Mouse (Mus musculus) heart, postnatal 36 days (tissue): Measurements from ENCODE around the gene Abca3. TPM values are rescaled to one million over a fixed set of nuclear protein-coding genes. Genes with fewer than 3 reads are reported as not detected.
"Not testable (repeated sequence)": the region's sequence is repeated elsewhere in the genome, so short reads cannot be mapped to it uniquely, and the experiment has no call there.

Source experiments
- DNase-seq, 2 experiments: peaks; one replicate each; pipeline ENCODE4 v3.0.0; 2021 to 2022
- intact Hi-C: fragments of 180-260 bp; cut with DNase I; formaldehyde crosslinking; loops from one replicate; pipeline ENCODE4 v1.15.1; 2025
- microRNA-seq, 2 experiments: library from miRNA; unstranded; fragments of <30 nt; microRNA quantifications; one replicate each; pipeline ENCODE4 v1.2.0; 2021; ENCODE audit warnings: borderline number of aligned reads in 2 of 2
- total RNA-seq, 2 experiments: library from RNA; stranded (reverse); gene quantifications; 2 replicates each; pipeline ENCODE4 v1.2.3; 2021

The Abca3 gene
- total RNA-seq, 2 experiments from 2014 or later: 13.5 to 15.5 TPM

DNA sequence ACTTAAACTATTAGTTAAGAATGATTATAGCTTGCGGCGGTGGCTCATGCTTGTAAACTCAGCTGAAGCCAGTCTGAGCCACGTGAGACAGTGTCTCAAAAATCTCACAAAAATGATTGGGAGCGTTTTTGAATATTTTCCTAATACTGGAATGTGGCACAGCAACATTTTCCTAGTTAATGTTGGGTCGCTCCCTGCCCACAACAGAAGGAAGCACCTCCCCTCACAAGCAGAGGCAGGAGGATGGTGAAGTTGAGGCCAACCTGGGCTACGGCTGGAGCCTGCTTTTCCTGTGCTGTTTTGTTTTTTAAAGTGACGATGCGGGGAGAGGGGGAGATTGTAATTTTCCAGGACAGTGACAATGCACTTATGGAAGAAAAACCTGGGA, 75.4 kb downstream of the Abca3 start:
- intact Hi-C loops: no loop called here
- no peak for DNase-seq

DNA sequence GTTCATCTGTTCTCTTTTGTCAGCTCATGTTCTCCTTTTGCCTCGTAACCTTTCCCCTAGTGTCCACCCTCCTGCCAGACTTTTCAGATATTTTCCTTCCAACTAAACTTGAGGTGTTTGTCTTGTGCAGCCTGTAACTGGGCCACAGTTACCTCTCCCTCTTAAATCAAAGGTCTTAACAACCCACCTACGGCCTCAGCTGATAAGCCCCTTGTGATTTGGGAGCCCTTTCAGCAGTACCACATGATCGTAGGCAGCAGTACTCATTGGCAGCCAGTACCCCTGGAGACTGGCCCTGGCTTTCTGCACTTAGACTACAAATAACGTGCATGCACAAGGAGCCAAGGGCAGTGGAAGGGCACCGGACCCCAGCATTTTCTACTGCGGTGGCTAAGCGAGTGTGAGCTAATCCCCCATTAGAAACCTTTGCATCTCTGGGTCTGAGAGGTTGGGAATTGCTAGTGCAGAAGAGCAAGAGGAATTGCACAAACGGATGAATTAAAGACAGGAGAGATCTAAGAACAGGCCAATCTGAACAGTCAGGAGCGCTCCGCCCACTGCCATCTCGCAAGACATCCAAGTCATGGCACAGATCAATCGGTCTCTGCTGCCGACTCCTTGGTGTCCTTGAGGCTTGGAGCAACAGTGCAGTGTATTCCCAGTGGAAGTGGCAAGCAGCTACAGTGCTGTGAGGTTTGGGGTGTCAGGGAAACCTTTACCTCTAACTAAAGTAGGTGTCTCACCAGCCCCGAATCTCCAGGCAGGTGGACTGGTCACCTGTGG, 77.6 kb downstream of the Abca3 start:
- DNase-seq: peak; percentile 29 to 61
- intact Hi-C loops: no loop called here

DNA sequence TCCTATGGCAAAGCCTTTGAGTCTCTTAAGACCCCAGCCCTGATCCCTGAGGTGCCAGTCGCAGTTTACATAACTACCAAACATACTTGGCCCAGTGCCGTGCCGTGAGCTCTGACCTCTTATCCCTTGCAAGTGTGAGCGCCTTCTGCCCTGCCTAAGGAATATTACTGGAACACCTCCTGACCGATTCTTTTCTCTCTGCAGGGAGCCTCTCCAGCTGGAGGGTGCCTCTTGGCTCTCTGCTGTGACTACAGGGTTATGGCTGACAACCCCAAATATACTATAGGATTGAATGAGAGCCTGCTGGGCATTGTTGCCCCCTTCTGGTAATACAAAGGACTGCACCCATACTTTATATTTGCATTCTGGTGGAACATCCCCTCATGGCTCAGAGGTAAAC, 85.3 kb downstream of the Abca3 start:
- intact Hi-C loops: loop anchor here (5.0 kb wide), 1 partner anchor 265 kb away; no protein-coding TSS in a partner anchor
- DNase-seq: no peak

DNA sequence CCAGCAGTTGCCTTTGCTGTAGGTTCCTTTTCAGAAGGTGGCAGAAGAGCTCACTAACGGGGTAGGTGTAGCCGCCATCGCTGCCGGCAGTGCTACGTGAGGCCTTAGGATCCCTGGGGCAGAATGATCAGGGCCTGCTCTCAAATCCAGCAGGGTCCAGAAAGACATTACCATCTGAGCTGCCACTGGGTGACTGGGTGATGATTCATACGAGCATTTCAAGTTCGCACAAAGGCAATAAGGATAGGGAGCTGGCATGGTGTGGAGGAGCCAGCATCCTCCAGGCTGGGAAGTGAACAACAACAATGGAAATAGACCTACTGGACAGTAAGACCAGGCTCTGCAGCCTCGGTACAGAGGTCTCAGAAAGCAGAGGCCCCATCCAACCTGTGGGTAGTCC, 88.6 kb downstream of the Abca3 start:
- intact Hi-C loops: no loop called here
- DNase-seq: no peak

DNA sequence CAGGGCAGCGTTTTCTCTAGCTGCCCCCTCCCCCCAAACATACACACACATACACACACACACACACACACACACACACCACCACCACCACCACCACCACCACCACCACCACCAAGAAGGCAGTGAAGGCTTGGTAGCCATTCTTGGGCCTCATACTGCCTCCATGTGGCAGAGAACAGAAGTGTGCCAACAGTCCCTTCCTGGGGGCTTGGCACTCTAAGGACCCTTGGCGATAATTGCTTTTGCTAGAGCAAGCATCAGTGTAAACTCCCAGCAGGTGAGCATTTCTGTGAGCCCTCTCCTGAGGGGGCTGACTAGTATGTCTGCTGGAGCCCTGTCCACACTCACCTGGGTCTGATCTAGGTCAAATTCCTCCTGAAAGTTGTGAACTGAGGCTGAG, 89.4 kb downstream of the Abca3 start:
- DNase-seq: no peak
- intact Hi-C loops: no loop called here

DNA sequence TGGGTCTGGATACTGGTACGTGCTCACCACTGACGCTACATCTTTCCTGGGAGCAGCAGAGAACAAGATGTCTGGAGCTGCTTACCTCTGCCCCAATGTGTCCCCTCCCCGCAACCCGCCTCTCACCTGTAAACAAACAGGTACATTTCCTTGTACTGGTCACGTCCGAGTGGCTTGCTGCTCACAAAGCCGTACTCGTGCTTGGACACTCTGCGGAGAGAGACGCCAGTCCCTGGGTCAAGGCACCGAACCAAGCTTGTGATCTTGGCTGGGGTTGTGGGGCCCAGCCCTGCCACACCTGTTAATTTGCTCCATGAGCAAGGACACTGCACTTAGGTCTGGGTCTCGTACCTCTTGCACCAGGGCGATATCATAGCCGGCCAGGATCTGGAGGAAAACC, 90.4 kb downstream of the Abca3 start:
- DNase-seq: no peak
- intact Hi-C loops: no loop called here

DNA sequence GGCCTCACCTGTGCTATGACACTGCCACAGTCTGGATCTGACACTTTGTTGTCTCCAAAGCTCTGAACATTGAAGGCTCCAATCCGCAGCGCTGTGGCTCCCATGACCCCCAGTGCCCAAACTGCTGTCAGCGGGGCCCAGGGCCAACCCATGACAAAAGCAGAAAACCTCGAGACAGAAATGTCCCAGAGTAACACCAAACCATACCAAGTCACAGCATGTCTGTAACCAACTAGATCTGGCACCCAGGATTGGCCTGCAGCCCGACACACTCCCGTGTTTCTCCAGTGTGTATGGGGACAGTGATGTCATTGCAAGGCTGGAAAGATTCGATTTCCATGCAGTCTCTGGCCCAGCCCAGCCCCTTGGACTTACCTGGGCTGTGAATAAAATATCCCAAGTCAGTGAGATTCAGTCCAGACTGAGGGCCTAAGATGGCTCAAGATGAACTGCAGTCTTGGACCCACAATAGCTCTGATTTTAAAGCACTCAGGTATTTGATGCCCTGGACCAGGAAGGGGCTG, 90.9 kb downstream of the Abca3 start, which contains the start of gene Dnase1l2:
Gene Dnase1l2 (minus strand): TSS at position 474 of the 524 bp plus-strand sequence.
- intact Hi-C loops: no loop called here
- no peak for DNase-seq

DNA sequence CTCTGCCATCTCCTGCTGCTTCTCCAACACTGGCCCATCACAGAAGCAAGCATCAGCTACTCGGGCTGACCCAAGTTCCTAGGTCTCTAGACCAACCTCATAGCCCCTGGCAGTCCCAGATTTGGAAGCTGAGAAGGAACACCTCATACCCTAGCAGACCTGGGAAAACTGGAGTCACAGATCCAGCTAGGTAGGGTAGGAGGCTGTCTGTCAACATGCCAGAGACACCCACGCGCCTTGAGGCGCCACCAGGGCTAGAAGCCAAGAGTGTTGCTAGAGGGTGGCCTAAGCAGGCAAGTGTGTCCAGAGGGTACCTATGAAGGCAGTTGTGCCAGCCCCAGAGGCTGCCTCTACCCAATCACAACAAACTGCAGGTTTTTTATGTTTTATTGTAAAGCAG, 91.7 kb downstream of the Abca3 start:
- intact Hi-C loops: no loop called here
- no peak for DNase-seq

DNA sequence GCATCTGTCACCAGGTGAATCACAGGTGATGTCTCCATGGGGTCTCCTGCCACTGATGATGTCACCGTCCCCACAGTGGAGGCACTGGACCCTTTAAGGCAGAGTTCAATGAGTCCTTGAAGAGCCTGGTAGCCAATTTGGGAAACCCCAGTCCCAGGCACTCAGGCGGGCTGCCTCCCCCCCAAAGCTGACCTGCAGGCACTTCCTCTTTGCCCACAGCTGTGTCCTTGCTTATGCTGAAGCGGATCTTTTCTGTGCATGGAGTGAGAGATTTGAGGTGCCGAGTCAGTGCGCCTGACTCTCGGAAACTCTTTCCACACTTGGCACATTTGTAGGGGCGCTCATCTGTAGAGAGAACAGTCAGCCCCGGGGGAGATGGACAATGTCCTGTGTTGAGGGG, 94.8 kb downstream of the Abca3 start:
- no peak for DNase-seq
- intact Hi-C loops: no loop called here

DNA sequence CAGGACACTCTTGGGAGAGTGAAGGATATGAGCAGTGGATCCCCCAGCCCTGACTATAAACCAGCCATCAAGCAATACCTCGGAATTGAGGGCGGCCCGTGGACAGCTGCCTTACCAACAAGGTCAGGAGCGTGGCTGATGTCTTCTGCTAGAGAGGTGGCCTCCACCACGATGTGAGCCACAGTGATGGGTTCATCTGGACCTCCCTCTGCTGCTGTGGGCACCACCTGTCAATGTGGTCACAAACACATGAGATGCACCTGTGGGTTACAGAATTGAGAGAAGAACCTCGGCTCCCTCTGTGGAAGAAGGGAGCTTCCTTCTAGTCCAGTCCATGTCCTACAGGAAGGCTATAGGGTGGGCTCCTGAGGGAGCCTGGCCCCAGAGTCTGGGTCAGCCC, 97.8 kb downstream of the Abca3 start:
- intact Hi-C loops: no loop called here
- DNase-seq: no peak

DNA sequence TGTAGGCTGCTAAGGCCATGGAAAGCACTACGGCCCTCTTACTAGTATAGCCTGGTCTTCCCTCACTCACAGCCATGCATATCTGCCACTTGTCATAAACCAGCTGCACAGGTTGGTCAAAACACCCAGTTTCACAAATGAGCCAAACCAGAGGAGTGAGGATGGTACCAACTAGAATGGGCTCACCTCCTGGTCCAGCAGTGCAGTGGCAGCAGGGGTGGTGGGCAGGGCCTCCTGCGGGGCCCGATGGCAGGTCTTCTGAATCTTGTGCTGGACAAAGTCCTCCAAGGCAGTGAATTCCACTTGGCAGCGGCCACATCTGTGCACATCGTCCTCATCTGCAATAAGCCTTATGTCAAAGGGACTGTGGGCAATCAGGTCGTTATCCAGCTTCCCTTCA, 99.5 kb downstream of the Abca3 start:
- intact Hi-C loops: no loop called here

DNA sequence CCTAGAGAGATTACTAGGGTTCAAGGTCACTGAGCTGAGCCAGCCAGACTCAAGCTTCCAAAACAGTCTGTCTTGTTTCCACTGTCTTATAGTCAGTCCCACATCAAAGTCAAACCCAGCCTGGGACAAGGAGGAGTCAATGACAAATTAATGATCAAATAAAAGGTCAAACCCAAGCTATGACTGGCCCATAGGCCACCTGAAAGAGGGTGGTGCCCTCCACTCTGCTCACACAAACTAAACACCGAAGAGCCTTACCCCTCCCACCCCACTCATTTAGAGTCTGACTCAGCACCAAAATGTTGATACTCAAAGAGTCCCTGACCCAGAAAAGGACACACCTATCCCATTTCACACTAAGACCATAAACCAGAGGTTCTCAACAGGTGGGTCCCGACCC, 101.6 kb downstream of the Abca3 start:
- intact Hi-C loops: no loop called here
- DNase-seq: no peak

More for the DNA sequence above, 99.5 kb downstream of the Abca3 start:
- no peak for DNase-seq

DNA sequence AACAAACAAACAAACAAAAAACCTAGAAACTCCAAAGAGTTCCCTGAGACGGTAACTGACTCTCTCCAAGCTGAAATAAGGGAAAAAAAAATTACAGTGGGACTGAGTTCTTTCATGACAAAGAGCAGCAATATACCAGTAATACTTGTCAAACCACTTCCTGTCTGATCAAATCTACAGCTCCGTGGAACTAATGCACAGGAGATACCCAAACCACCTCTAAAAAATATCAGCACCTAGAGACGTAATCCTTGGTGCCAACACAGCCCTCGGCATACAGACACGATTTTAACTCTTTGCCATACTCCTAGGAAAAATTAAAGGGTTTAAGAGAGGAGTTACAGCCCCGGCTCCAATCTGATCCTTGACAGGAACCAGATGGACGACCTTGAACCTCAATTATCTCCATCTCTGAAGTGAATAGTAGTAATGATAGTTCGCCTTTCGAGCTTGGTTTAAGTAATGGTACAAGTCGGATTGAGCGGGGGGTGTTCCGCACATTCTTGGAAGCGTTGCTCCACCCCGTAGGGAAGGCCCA, 102.5 kb downstream of the Abca3 start:
- DNase-seq: no peak
- intact Hi-C loops: no loop called here

DNA sequence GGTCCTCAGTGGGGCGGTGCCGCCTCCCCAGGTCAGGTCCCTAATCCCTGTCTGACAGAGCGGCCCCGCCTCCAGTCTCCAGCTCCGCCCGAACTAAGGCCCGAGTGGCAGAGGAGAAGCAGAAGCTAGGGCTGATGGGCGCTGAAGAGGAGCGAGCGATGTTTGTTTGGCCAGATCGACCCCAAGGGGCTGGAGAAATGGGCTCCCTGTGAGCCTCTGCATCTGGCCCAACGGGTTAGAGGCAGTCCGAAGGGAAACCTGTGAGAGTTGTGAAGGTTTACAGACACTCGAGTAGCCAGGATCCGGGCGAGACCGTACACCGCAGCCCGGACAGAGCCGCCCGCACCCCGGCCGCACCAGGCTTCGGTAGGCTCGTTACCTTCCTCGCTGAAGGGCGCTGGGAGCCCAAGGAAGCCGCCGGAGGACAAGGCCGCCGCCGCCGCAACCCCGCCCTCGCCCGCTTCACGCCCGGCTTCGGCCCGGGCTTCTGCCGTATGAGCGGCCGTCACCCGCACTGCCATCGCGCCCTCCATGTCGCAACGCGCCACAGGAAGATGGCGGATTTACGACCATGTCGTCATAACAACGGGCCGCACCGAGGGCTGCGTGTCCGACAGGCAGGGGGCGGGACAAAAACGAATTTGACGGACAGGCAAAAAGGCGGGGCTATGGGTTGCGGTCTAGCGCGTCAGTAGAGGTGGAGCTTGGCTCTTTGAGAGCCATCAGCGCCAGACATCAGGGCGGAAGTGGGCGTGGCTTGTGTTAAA, 103.2 kb downstream of the Abca3 start:
- peak; percentile 99 for DNase-seq
- intact Hi-C loops: no loop called here

DNA sequence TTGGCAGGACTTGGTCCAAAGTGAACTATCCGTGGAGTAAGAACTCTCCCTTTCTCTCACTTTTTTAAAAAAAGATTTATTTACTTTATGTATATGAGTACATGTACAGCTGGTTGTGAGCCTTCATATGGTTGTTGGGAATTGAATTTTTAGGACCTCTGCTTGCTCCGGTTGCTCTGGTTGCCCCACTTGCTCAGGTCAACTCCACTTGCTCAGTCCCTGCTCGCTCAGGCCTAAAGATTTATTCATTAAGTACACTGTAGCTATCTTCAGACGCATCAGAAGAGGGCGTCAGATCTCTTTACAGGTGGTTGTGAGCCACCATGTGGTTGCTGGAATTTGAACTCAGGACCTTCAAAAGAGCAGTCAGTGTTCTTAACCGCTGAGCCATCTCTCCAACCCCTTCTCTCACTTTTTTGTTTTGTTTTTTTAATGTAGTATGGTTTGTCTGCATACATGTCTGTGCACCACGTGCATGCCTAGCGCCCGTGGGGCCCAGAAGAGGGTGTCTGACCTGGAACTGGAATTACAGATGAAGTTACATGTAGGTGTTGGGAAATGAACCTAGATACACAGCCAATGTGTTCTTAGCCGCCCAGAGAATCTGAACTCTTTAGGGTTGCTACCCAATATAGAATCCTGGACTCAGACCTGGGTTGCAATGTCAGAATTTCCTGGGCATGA, 103.9 kb downstream of the Abca3 start:
- DNase-seq, intact Hi-C loops: not testable (repeated sequence)

Small RNAs within 50 kb of the gene (microRNA-seq; reads per million reads assigned to microRNA genes)
- 0 reads per million in 2 experiments for gene Gm24427

Other genes with a start within 250 kb of the Abca3 start
- 10 to 100 TPM; 41.0 to 45.2 TPM for gene Pdpk1, start 201.0 kb upstream of the Abca3 start, total RNA-seq
- 10 to 100 TPM; 10.8 to 15.0 TPM for gene Amdhd2, start 188.2 kb upstream of the Abca3 start, total RNA-seq
- 100 to 1,000 TPM; 227 to 247 TPM for gene Atp6v0c, start 182.2 kb upstream of the Abca3 start, total RNA-seq
- gene Tbc1d24, start 146.4 kb upstream of the Abca3 start, total RNA-seq: 1 to 10 TPM; 8.4 to 9.4 TPM
- under 1 TPM; 0.58 to 0.68 TPM for gene Ntn3, start 142.4 kb upstream of the Abca3 start, total RNA-seq
- 1 to 10 TPM; 2.1 to 3.2 TPM for gene Tedc2, start 131.1 kb upstream of the Abca3 start, total RNA-seq
- 1 to 10 TPM in 1 of 2 experiments, under 1 TPM in 1; 0.92 to 1.1 TPM for gene Ccnf, start 100.5 kb upstream of the Abca3 start, total RNA-seq
- under 1 TPM in 1 of 2 experiments, not detected in 1; 0.08 TPM for gene Abca17, start 882 bp upstream of the Abca3 start, total RNA-seq
- gene Rnps1, start 62.6 kb downstream of the Abca3 start, total RNA-seq: 10 to 100 TPM; 58.4 to 61.6 TPM
- 100 to 1,000 TPM; 511 to 548 TPM for gene Eci1, start 74.7 kb downstream of the Abca3 start, total RNA-seq
- gene Dnase1l2, start 91.2 kb downstream of the Abca3 start, total RNA-seq: 1 to 10 TPM; 1.1 to 1.4 TPM
- gene E4f1, start 118.4 kb downstream of the Abca3 start, total RNA-seq: 10 to 100 TPM; 11.0 to 12.4 TPM
- 10 to 100 TPM; 39.1 to 41.9 TPM for gene Pgp, start 118.4 kb downstream of the Abca3 start, total RNA-seq
- not detected for gene Bricd5, start 121.9 kb downstream of the Abca3 start, total RNA-seq
- 1 to 10 TPM; 8.1 to 9.0 TPM for gene Mlst8, start 127.1 kb downstream of the Abca3 start, total RNA-seq
- gene Caskin1, start 136.7 kb downstream of the Abca3 start, total RNA-seq: under 1 TPM; 0.11 to 0.14 TPM
- gene Traf7, start 176.0 kb downstream of the Abca3 start, total RNA-seq: 10 to 100 TPM; 45.7 to 51.6 TPM
- gene Rab26, start 182.3 kb downstream of the Abca3 start, total RNA-seq: not detected
- 10 to 100 TPM; 45.4 to 45.6 TPM for gene Pkd1, start 197.9 kb downstream of the Abca3 start, total RNA-seq